Mouse (Mus musculus) forebrain, embryonic 11.5 days (tissue): ENCODE results near the gene Vps39. TPM values are rescaled to one million over a fixed set of nuclear protein-coding genes. Genes with fewer than 3 reads are reported as not detected.

Experiments used
- ATAC-seq: fragments of 200-750 bp; cut with Nextera tagmentation; replicated peaks from 2 replicates; pipeline ENCODE4 v1.8.0; 2017; ENCODE audit warnings: moderate TSS enrichment; ENCODE audit not compliant: low FRiP score
- DNase-seq: peaks from one replicate; pipeline ENCODE4 v3.0.0-alpha.2; 2017; ENCODE audit warnings: low spot score
- H3K27ac ChIP-seq: fragments of 300-500 bp; sonication (generic); 2 replicates; pipeline ENCODE4 v1.5.1; 2014; ENCODE audit warnings: low read depth, low read length
- H3K27me3 ChIP-seq: fragments of 300-500 bp; sonication (generic); 2 replicates; pipeline ENCODE4 v1.6.1; 2014; ENCODE audit warnings: mild to moderate bottlenecking, low read length, mixed read lengths; ENCODE audit not compliant: control insufficient read depth, insufficient read depth
- H3K36me3 ChIP-seq: fragments of 300-500 bp; sonication (generic); 2 replicates; pipeline ENCODE4 v1.6.1; 2014; ENCODE audit warnings: mild to moderate bottlenecking, low read length, moderate library complexity, mixed read lengths; ENCODE audit not compliant: control insufficient read depth, insufficient read depth
- H3K4me1 ChIP-seq: fragments of 300-500 bp; sonication (generic); replicated peaks from 2 replicates; pipeline ENCODE4 v1.6.1; 2014; ENCODE audit warnings: low read length, mixed read lengths; ENCODE audit not compliant: control insufficient read depth, insufficient read depth
- H3K4me2 ChIP-seq: fragments of 300-500 bp; sonication (generic); 2 replicates; pipeline ENCODE4 v1.6.1; 2014; ENCODE audit warnings: low read depth, mild to moderate bottlenecking, low read length, moderate library complexity, mixed read lengths; ENCODE audit not compliant: severe bottlenecking
- H3K4me3 ChIP-seq: fragments of 300-500 bp; sonication (generic); 2 replicates; pipeline ENCODE4 v1.5.1; 2014; ENCODE audit warnings: low read depth, low read length
- H3K9ac ChIP-seq: fragments of 300-500 bp; sonication (generic); 2 replicates; pipeline ENCODE4 v1.6.1; 2014; ENCODE audit warnings: low read length
- H3K9me3 ChIP-seq: fragments of 300-500 bp; sonication (generic); 2 replicates; pipeline ENCODE4 v1.6.1; 2016; ENCODE audit warnings: low read length, mixed read lengths; ENCODE audit not compliant: control insufficient read depth
- WGBS: fragments of 180-500 bp; shearing (Covaris S2); extraction: QIAGEN DNeasy Blood & Tissue Kit; methylation state at CpG from one replicate; pipeline ENCODE4 v1.1.7; 2014; 5-methylcytosine and 5-hydroxymethylcytosine counted together
- polyA plus RNA-seq: library from polyadenylated mRNA; unstranded; fragments of >200 nt; fragmentation: Nextera tagmentation; extraction: Ambion mirVana; gene quantifications from 2 replicates; pipeline ENCODE4 v1.2.1, GENCODE M21; 2014

Gene Vps39
- 32.5 and 35.9 TPM in 2 replicates for polyA plus RNA-seq

DNA sequence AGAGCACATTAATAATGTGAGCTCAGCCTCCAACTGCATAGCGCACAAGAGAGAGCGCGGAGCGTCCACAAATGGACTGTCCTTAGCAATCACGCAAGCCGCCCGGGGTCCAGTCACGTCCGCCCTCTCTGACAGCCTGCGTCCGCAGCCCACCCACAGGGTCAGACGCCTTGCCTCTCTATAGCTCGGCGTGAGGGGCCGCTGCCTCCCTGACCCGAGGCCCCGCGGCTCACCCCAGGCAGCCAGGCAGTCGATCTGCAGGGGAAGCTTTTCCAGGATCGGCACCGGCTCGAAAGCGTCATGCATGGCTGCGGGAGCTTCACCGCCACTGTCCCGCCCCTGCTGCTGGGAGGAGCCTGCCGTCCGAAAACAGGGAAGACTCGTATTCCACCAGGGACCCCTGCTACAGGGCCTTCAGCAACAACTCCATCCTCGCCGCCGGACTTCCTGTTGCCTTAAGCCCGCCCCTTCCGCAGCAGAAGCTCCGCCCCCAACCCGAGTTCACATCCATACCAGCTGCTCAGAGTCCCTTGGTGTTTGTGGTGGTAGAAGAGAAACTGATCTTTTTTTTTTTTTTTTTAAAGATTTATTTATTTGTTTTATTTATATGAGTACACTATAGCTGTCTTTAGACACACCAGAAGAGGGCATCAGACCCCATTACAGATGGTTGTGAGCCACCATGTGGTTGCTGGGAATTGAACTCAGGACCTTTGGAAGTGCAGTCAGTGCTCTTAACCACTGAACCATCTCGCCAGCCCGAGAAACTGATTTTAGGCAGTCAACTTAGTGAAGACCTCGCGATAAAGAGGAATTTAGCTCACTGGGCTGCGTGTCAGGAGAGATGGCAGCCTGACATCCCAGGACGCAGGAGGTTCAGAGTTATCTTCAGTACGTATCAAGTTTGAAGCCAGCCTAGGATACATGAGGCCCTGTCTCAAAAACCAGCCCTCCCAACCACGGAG, at the start of gene Vps39:
Vps39 (minus strand) TSS at position 456 of the 965 bp plus-strand sequence.
- Histone ChIP-seq H3K27me3 (no peaks in the 10 kb centered on the region), H3K4me1 (no peaks in the 10 kb centered on the region; the same call in 1 of the 2 replicates), H3K9ac (peak within 1 kb of the TSS; percentile 66), H3K9me3 (no peaks in the 10 kb centered on the region), H3K36me3 (no peaks in the 10 kb centered on the region; the same call in 1 of the 2 replicates), H3K4me3 (peak within 1 kb of the TSS; percentile 69), H3K27ac (0 out of 2 replicates have a peak within 1 kb of the TSS, but pooled peaks have one; percentile 20), H3K4me2 (peak within 1 kb of the TSS; percentile 70)
- ATAC-seq (peak; percentile 96), DNase-seq (peak; percentile 92)
- WGBS, result 11% methylated on average over 44 of the region's 44 CpGs

DNA sequence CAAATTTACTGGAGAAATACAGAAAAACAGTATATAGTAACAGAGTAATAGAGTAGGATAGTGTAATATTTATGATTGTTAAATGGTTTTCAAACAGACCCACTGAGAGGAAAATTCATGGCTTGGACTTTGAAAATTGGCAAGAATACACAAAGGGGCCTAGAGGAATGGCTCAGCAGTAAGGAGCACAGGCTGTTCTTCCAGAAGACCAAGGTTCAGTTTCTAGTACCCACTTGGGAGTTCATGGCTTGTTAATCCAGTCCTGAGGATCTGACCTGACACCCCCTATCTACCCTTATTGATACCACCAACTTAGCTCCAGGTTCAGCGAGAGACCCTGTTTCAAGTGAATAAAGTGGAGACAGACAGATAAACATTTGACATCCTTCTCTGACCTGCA, 45.0 kb upstream of the Vps39 start:
- ATAC-seq (no peak), DNase-seq (no peak)
- Histone ChIP-seq H3K27me3 (no peaks in the 10 kb centered on the region), H3K27ac (no peak overlapping the region), H3K4me1 (0 out of 2 replicates have a peak, but pooled peaks cover 2% of the 10 kb centered on the region), H3K4me3 (no peak overlapping the region), H3K4me2 (no peak overlapping the region), H3K9ac (no peak overlapping the region), H3K9me3 (no peaks in the 10 kb centered on the region), H3K36me3 (peaks cover 2% of the 10 kb centered on the region; the same call in 1 of the 2 replicates)
- 88% methylated on average over 1 of the region's 1 CpGs for WGBS

DNA sequence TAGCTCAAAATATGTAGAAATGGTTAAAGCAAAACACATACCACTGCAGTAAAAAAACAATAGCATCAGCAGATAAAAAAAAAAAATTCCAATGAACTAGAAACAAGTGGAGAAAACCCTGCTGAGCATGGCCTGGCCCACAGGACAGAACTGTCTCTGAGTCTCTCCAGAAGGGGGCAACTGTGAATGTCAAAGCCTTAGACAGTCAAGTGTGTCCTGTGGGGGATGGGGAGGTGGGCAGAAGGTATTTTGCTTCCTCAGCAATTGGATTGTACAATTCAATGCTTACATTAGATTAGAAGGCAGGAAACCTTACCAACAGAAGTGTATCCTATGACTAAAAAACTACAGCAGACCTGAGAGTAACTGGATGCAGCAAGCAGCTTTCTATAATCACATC, 39.5 kb upstream of the Vps39 start:
- peaks cover 5% of the 10 kb centered on the region; the same call in 1 of the 2 replicates for H3K36me3 ChIP-seq
- H3K9ac ChIP-seq, result no peak overlapping the region
- H3K4me1 ChIP-seq, result no peaks in the 10 kb centered on the region
- DNase-seq (no peak), ATAC-seq (no peak)
- no peaks in the 10 kb centered on the region for H3K9me3 ChIP-seq
- H3K4me2 ChIP-seq, result no peak overlapping the region
- H3K4me3 ChIP-seq, result no peak overlapping the region
- no peak overlapping the region for H3K27ac ChIP-seq
- no peaks in the 10 kb centered on the region for H3K27me3 ChIP-seq

DNA sequence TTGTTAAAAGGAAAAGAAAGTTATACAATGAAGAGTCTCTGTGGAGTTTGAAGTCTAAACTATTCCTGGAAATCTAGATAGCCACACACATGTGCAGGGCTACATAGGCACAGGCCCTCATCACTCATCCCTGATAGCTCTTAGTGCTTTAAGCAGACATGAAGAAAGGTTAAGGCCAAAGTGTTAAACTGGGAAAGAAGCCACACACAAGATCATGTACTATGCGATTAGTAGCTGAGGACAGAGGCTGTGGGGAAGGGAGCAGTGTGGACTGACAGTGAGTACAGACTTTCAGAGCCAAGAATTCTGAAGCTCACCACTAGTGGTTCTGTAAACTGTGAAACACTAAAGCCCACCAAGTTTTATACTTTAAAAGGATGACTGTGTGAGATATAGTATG, 38.0 kb upstream of the Vps39 start:
- no peaks in the 10 kb centered on the region for H3K9me3 ChIP-seq
- no peaks in the 10 kb centered on the region for H3K4me1 ChIP-seq
- DNase-seq (no peak), ATAC-seq (no peak)
- no peak overlapping the region for H3K27ac ChIP-seq
- no peak overlapping the region for H3K4me3 ChIP-seq
- H3K9ac ChIP-seq, result no peak overlapping the region
- 100% methylated on average over 1 of the region's 1 CpGs for WGBS
- peaks cover 5% of the 10 kb centered on the region; the same call in 1 of the 2 replicates for H3K36me3 ChIP-seq
- H3K27me3 ChIP-seq, result no peaks in the 10 kb centered on the region
- no peak overlapping the region for H3K4me2 ChIP-seq

DNA sequence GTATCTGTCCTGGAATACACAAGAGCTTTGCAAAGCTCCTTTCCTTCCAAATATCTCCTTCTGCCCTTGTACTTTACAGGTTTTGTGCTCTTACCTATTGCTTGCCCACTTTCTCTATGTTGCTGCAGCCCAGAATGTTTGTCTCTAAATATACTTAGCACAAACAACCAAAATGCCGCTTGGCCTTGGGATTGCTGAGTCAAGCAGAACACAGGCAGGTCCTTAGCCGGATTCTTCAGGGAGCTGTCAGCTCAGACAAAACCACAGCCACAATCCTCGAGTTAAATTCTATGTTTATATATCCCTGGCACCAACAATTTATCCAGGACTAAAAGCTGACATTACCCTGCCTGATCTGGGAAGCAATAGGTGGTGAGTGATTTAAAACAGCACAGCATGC, 36.4 kb upstream of the Vps39 start:
- no peak overlapping the region for H3K27ac ChIP-seq
- no peak overlapping the region for H3K4me3 ChIP-seq
- H3K9ac ChIP-seq, result no peak overlapping the region
- H3K9me3 ChIP-seq, result no peaks in the 10 kb centered on the region
- WGBS, result 89% methylated on average over 3 of the region's 3 CpGs
- peaks cover 3% of the 10 kb centered on the region; the same call in 1 of the 2 replicates for H3K36me3 ChIP-seq
- DNase-seq, result no peak
- H3K4me1 ChIP-seq, result no peaks in the 10 kb centered on the region
- no peak for ATAC-seq
- H3K4me2 ChIP-seq, result no peak overlapping the region
- H3K27me3 ChIP-seq, result no peaks in the 10 kb centered on the region

DNA sequence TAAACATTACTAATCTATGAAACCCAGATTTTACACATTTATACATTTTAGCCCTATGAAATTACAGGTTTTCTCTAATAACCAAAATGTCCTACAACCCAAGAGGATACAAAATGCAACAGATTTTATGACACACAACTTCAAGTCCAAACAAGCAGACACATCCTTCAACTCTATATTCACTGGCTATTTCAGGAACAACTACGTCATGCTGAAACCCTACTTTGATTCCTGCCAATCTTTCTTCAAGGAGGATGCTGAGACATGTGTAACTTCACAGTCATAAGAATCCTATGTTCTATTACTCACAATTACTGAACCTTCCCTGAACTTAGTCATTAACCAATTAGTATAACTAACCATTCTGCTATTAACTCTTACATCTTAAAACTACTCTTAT, 34.4 kb upstream of the Vps39 start:
- 98% methylated on average over 1 of the region's 1 CpGs for WGBS
- Histone ChIP-seq H3K4me3 (no peak overlapping the region), H3K9me3 (no peaks in the 10 kb centered on the region), H3K9ac (no peak overlapping the region), H3K27me3 (no peaks in the 10 kb centered on the region), H3K36me3 (peaks cover 3% of the 10 kb centered on the region; the same call in 1 of the 2 replicates), H3K27ac (no peak overlapping the region), H3K4me2 (no peak overlapping the region), H3K4me1 (no peaks in the 10 kb centered on the region)
- no peak for ATAC-seq
- DNase-seq, result no peak

DNA sequence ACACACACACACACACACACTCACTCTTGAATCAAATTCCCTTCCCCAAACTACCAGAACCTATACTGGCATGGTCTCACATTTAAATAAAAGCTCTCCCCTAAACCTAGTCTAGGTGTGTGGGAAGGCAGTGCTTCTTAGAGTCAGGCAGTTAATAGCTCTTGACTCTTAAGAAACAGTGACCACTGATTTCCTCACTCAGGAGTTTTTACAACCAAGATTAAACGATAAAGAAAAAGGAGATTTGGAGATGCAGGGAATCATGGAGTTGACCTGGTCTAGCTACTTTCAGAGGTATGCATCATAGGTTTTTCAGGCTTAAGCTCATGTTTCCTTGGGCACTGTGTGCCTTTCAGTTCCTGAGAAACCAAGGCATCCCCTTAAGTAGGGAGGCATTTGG, 33.3 kb upstream of the Vps39 start:
- DNase-seq, result no peak
- no peak overlapping the region for H3K27ac ChIP-seq
- ATAC-seq, result no peak
- H3K9ac ChIP-seq, result no peak overlapping the region
- no peaks in the 10 kb centered on the region for H3K4me1 ChIP-seq
- no peaks in the 10 kb centered on the region for H3K9me3 ChIP-seq
- no peaks in the 10 kb centered on the region for H3K27me3 ChIP-seq
- H3K36me3 ChIP-seq, result peaks cover 3% of the 10 kb centered on the region; the same call in 1 of the 2 replicates
- H3K4me2 ChIP-seq, result no peak overlapping the region
- no peak overlapping the region for H3K4me3 ChIP-seq
- 100% methylated on average over 1 of the region's 1 CpGs for WGBS

DNA sequence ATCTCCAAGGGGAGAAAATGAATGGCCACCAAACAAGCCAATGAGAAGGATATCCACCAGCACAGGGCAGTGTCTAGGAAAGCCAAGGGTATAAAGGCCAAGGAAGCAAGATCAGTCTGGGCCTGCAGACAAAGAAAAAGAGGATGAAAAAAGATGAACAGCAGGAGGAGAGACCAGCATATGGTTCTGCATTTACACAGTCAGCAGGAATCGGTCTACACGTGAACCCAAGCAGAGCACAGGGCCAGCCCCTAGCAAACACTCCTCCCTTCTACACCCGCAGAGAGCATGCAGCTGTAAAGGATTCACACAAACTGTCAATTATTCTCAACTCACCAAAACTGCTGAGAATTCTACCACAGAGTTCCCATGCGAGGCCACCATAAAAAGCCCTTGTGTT, 20.9 kb upstream of the Vps39 start:
- ATAC-seq, result no peak
- Histone ChIP-seq H3K36me3 (peaks cover 3% of the 10 kb centered on the region), H3K27ac (no peak overlapping the region), H3K4me1 (no peaks in the 10 kb centered on the region), H3K4me2 (no peak overlapping the region), H3K27me3 (no peaks in the 10 kb centered on the region), H3K9me3 (no peaks in the 10 kb centered on the region), H3K4me3 (no peak overlapping the region), H3K9ac (no peak overlapping the region)
- WGBS, result 80% methylated on average over 4 of the region's 4 CpGs
- no peak for DNase-seq
